Mouse (Mus musculus): ENCODE measurements at regions not wholly inside any gene's neighbourhood (a gene's known extent, or its start where the extent isn't known, plus 50 kb on each side); places are given as distances from the start of the nearest gene placed in this dataset.

GRCm38 (mm10) chr10:17331607-17332008 is 391.4 kb upstream of the Cited2 start:
- H3K9me3 ChIP-seq (ENCODE audit: control insufficient read depth, low read length): no peaks in the 10 kb centered on the region
- H3K27me3 ChIP-seq (ENCODE audit: control insufficient read depth, insufficient read depth, low read length): no peaks in the 10 kb centered on the region
- no peak overlapping the region for H3K9ac ChIP-seq (replicated peaks)
- H3K4me2 ChIP-seq (ENCODE audit: low read depth): peak overlapping the region; percentile 42
- WGBS (ENCODE audit: insufficient replicate concordance): 3% methylated on average over 7 of the region's 7 CpGs
- TF ChIP-seq EP300 (IDR thresholded peaks at IDR 0.05; ENCODE audit: low read depth) (no peak), CTCF (IDR thresholded peaks at IDR 0.05; ENCODE audit: low read depth) (no peak)
- no peak for DNase-seq (ENCODE audit: low read depth in 3 of 3, low spot score in 3 of 3)
- no peaks in the 10 kb centered on the region for H3K36me3 ChIP-seq (replicated peaks; ENCODE audit: control insufficient read depth, insufficient read depth, low read depth)
- H3K27ac ChIP-seq: no peak overlapping the region
- peaks cover 0 to 1% of the 10 kb centered on the region in 2 experiments; a peak in 1 of 4 replicates for H3K4me1 ChIP-seq (replicated peaks; ENCODE audit: control insufficient read depth in 2 of 2, insufficient read depth in 2 of 2, low read length in 1 of 2)
- H3K4me3 ChIP-seq (ENCODE audit: insufficient read depth in 1 of 2, low read depth in 2 of 2, low read length in 2 of 2): peak overlapping the region; percentile 20 to 50; a peak in 3 of 4 replicates
- ATAC-seq (ENCODE audit: insufficient read depth): no peak

GRCm38 (mm10) chr10:17332025-17332767 is 390.8 kb upstream of the Cited2 start:
- Histone ChIP-seq H3K9ac (replicated peaks) (no peak overlapping the region), H3K27ac (no peak overlapping the region), H3K27me3 (ENCODE audit: control insufficient read depth, insufficient read depth, low read length) (no peaks in the 10 kb centered on the region), H3K4me3 (ENCODE audit: insufficient read depth in 1 of 2, low read depth in 2 of 2, low read length in 2 of 2) (no peak overlapping the region), H3K4me2 (ENCODE audit: low read depth) (peak overlapping the region; percentile 42), H3K36me3 (replicated peaks; ENCODE audit: control insufficient read depth, insufficient read depth, low read depth) (no peaks in the 10 kb centered on the region), H3K9me3 (ENCODE audit: control insufficient read depth, low read length) (no peaks in the 10 kb centered on the region), H3K4me1 (replicated peaks; ENCODE audit: control insufficient read depth in 2 of 2, insufficient read depth in 2 of 2, low read length in 1 of 2) (peaks cover 0 to 1% of the 10 kb centered on the region in 2 experiments; a peak in 1 of 4 replicates)
- TF ChIP-seq CTCF (IDR thresholded peaks at IDR 0.05; ENCODE audit: low read depth) (no peak), EP300 (IDR thresholded peaks at IDR 0.05; ENCODE audit: low read depth) (no peak)
- ATAC-seq (ENCODE audit: insufficient read depth) (no peak), DNase-seq (ENCODE audit: low read depth in 3 of 3, low spot score in 3 of 3) (no peak)
- 36% methylated on average over 6 of the region's 6 CpGs for WGBS (ENCODE audit: insufficient replicate concordance)

GRCm38 (mm10) chr10:17332986-17333385 is 390.0 kb upstream of the Cited2 start:
- WGBS (ENCODE audit: insufficient replicate concordance): 49% methylated on average over 3 of the region's 3 CpGs
- TF ChIP-seq CTCF (IDR thresholded peaks at IDR 0.05; ENCODE audit: low read depth) (no peak), EP300 (IDR thresholded peaks at IDR 0.05; ENCODE audit: low read depth) (no peak)
- ATAC-seq (ENCODE audit: insufficient read depth): no peak
- no peak for DNase-seq (ENCODE audit: low read depth in 3 of 3, low spot score in 3 of 3)
- H3K4me3 ChIP-seq (ENCODE audit: insufficient read depth in 1 of 2, low read depth in 2 of 2, low read length in 2 of 2): no peak overlapping the region
- H3K27ac ChIP-seq: no peak overlapping the region
- H3K27me3 ChIP-seq (ENCODE audit: control insufficient read depth, insufficient read depth, low read length): no peaks in the 10 kb centered on the region
- no peaks in the 10 kb centered on the region for H3K9me3 ChIP-seq (ENCODE audit: control insufficient read depth, low read length)
- no peak overlapping the region for H3K9ac ChIP-seq (replicated peaks)
- H3K4me2 ChIP-seq (ENCODE audit: low read depth): no peak overlapping the region
- no peaks in the 10 kb centered on the region for H3K36me3 ChIP-seq (replicated peaks; ENCODE audit: control insufficient read depth, insufficient read depth, low read depth)
- H3K4me1 ChIP-seq (replicated peaks; ENCODE audit: control insufficient read depth in 2 of 2, insufficient read depth in 2 of 2, low read length in 1 of 2): peaks cover 0 to 1% of the 10 kb centered on the region in 2 experiments; a peak in 1 of 4 replicates

- Histone ChIP-seq H3K27ac (no peak overlapping the region), H3K36me3 (replicated peaks; ENCODE audit: control insufficient read depth, insufficient read depth, low read depth) (no peaks in the 10 kb centered on the region), H3K4me2 (ENCODE audit: low read depth) (no peak overlapping the region), H3K27me3 (ENCODE audit: control insufficient read depth, insufficient read depth, low read length) (no peaks in the 10 kb centered on the region), H3K9ac (replicated peaks) (no peak overlapping the region), H3K4me1 (replicated peaks; ENCODE audit: control insufficient read depth in 2 of 2, insufficient read depth in 2 of 2, low read length in 1 of 2) (peaks cover 0 to 1% of the 10 kb centered on the region in 2 experiments; a peak in 1 of 4 replicates), H3K9me3 (ENCODE audit: control insufficient read depth, low read length) (no peaks in the 10 kb centered on the region), H3K4me3 (ENCODE audit: insufficient read depth in 1 of 2, low read depth in 2 of 2, low read length in 2 of 2) (no peak overlapping the region)
- TF ChIP-seq CTCF (IDR thresholded peaks at IDR 0.05; ENCODE audit: low read depth): no peak
- no peak for TF ChIP-seq EP300 (IDR thresholded peaks at IDR 0.05; ENCODE audit: low read depth)
- no peak for ATAC-seq (ENCODE audit: insufficient read depth)
- 41% methylated on average over 6 of the region's 6 CpGs for WGBS (ENCODE audit: insufficient replicate concordance)
- no peak for DNase-seq (ENCODE audit: low read depth in 3 of 3, low spot score in 3 of 3)
These were observed 389.3 kb upstream of the Cited2 start for GRCm38 (mm10) chr10:17333676-17334075.

GRCm38 (mm10) chr10:17337217-17337616 is 385.8 kb upstream of the Cited2 start:
- 56% methylated on average over 2 of the region's 2 CpGs for WGBS (ENCODE audit: insufficient replicate concordance)

More at GRCm38 (mm10) chr10:17337217-17337616, 385.8 kb upstream of the Cited2 start:
- TF ChIP-seq EP300 (IDR thresholded peaks at IDR 0.05; ENCODE audit: low read depth) (no peak), CTCF (IDR thresholded peaks at IDR 0.05; ENCODE audit: low read depth) (no peak)
- no peak overlapping the region for H3K27ac ChIP-seq
- no peak overlapping the region for H3K4me3 ChIP-seq (ENCODE audit: insufficient read depth in 1 of 2, low read depth in 2 of 2, low read length in 2 of 2)
- no peak overlapping the region for H3K9ac ChIP-seq (replicated peaks)
- 0 out of 4 replicates have a peak, but pooled peaks cover 0 to 1% of the 10 kb centered on the region in 2 experiments for H3K4me1 ChIP-seq (replicated peaks; ENCODE audit: control insufficient read depth in 2 of 2, insufficient read depth in 2 of 2, low read length in 1 of 2)
- no peak for DNase-seq (ENCODE audit: low read depth in 3 of 3, low spot score in 3 of 3)
- H3K36me3 ChIP-seq (replicated peaks; ENCODE audit: control insufficient read depth, insufficient read depth, low read depth): no peaks in the 10 kb centered on the region
- no peaks in the 10 kb centered on the region for H3K27me3 ChIP-seq (ENCODE audit: control insufficient read depth, insufficient read depth, low read length)
- H3K4me2 ChIP-seq (ENCODE audit: low read depth): no peak overlapping the region
- no peak for ATAC-seq (ENCODE audit: insufficient read depth)
- H3K9me3 ChIP-seq (ENCODE audit: control insufficient read depth, low read length): no peaks in the 10 kb centered on the region

All from liver, embryonic 14.5 days (tissue).